Mouse (Mus musculus) stomach, adult 2 months (tissue): ENCODE data around the gene Plet1. TPM values are rescaled to one million over a fixed set of nuclear protein-coding genes. Genes with fewer than 3 reads are reported as not detected.

Source experiments
- polyA plus RNA-seq: library from polyadenylated mRNA; depleted of rRNA; stranded (reverse); fragments of >200 nt; gene quantifications from 2 replicates; pipeline ENCODE4 v1.2.3, GENCODE M21; 2012; rRNA removed

Gene Plet1
- polyA plus RNA-seq: 11.2 and 13.5 TPM in 2 replicates

GRCm38 (mm10) chr9:50494311-50494710 is at the start of gene Plet1:
Gene Plet1 (plus strand): TSS chr9:50494525.

DNA sequence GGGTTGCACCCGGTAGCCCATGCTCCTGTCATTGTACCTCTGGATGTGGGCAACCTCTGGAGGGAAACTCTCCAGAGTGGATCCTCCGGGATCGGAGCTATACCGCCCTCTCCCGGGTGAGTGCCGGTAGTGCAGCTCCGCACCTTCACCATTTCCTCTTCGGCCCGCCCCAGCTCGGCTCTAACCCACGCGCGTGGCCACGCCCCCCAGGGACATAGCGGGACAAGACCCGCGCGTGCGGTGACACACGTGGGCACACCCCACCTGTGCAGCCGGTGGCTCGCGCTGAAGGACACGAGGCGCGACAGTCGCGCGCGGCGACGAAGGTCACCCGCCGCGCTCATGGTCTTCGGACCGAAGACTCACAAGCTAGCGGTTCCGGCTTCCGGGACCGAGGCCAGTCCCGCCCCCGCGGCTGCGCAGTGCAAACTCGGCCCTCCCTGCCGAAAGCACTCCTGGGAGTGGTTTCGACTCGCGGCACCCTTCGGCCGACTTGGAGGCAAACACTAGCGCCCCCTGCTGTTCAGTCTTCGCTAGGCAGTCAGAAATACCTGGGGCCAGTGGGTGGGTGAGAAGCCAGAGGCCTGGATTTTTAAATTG is 34.1 kb downstream of the Plet1 start, which contains the start of gene Pts:
Gene Pts, minus strand, starts transcription at position 432 of the 600 bp plus-strand sequence.

DNA sequence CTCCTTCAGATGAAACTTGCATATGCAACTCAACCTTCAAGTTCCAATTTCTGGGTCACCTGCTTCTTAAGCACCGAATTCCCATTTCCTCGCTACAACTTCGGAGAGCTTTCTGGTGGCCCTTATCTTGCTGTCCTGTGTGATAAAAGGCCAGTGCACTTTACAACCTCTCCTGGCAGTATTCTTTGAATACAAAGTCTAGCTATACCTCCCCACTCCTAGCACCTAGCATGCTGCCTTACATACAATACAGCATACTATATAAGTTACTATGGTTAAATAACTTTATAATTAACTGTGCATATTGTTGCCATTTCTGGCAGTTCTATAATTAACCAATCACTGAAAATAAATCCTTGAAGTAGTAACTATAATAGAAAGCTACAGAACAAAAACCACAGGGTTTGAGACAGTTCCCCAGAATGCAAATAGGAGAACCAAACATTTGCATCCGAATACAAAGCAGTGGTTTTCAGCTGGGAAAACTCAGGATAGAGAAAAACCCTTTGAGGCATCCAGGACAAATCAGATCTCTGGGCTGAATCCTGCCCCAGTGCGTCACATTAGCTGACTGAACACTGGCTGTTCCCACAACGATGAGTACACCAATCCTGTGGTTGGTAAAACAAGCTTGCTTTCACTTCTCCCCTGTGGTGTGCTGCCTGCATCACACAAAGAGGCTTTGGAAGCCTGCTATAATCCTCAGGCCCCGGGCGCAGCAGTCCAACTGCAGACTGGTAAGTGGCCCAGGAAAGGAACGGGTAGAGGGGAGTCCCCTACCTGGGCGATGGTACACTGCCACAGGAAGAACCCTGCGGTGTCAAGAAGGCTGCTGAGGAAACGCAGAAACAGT is 60.1 kb downstream of the Plet1 start, which contains the start of gene Il18:
Gene Il18, plus strand, starts transcription at position 587 of the 853 bp plus-strand sequence.

GRCm38 (mm10) chr9:50555094-50555446 is 60.7 kb downstream of the Plet1 start, which contains the start of gene Bco2:
Gene Bco2 (minus strand): TSS chr9:50555181.

Other genes with a start within 250 kb of the Plet1 start
- 1.0 and 1.6 TPM in 2 replicates for gene Rpl10-ps3, start 149.6 kb upstream of the Plet1 start, polyA plus RNA-seq
- gene Pts, start 34.2 kb downstream of the Plet1 start, polyA plus RNA-seq: 5.1 and 7.5 TPM in 2 replicates
- gene Il18, start 60.3 kb downstream of the Plet1 start, polyA plus RNA-seq: 9.6 and 12.0 TPM in 2 replicates
- 0.40 and 0.62 TPM in 2 replicates for gene Bco2, start 60.7 kb downstream of the Plet1 start, polyA plus RNA-seq
- gene Tex12, start 66.8 kb downstream of the Plet1 start, polyA plus RNA-seq: not detected in 2 replicates
- gene Sdhd, start 109.3 kb downstream of the Plet1 start, polyA plus RNA-seq: 199 and 222 TPM in 2 replicates
- gene Timm8b, start 109.4 kb downstream of the Plet1 start, polyA plus RNA-seq: 29.1 and 49.9 TPM in 2 replicates
- 0.16 and 0.25 TPM in 2 replicates for gene Pih1d2, start 122.8 kb downstream of the Plet1 start, polyA plus RNA-seq
- 1.9 TPM in 2 replicates for gene Nkapd1, start 122.9 kb downstream of the Plet1 start, polyA plus RNA-seq
- 6.9 and 9.6 TPM in 2 replicates for gene Dlat, start 165.3 kb downstream of the Plet1 start, polyA plus RNA-seq
- 2.1 and 3.3 TPM in 2 replicates for gene Dixdc1, start 245.0 kb downstream of the Plet1 start, polyA plus RNA-seq